Mouse (Mus musculus): ENCODE results near the gene Naaa.

DNA sequence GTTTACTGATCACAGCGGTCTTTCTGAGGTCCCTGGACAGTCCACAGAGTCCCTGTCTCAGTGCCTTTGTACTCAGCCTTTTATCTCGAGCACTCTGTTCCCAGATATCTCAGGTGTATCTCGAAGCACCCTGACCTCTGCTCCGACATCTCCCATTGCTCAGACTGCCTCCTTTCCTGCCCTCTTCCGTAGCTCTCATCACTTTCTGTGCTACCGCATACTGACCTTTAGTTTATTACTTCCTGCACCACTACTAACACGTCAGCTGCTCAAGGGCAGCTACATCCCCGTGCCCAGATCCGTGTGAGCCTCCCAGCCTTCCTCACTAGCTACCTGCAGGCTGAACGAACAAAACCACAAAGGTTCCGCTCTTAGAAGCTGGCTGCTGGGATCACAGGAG lies 29.4 kb downstream of the Naaa start:
- no peak for TF ChIP-seq POLR2A (IDR thresholded peaks at IDR 0.05; ENCODE audit: insufficient read depth, low read depth, low read length)
- no peak for TF ChIP-seq CTCF (IDR thresholded peaks at IDR 0.05; ENCODE audit: insufficient read depth, low read depth, low read length)
